Mouse (Mus musculus) testis, adult 2 months (tissue): ENCODE results near the gene Qpctl.

ENCODE experiments used
- CTCF ChIP-seq: fragments of 200-500 bp; IDR thresholded peaks from 2 replicates; pipeline ENCODE4 v1.5.1; 2012; ENCODE audit warnings: low read depth, mild to moderate bottlenecking, inconsistent platforms, low read length, moderate library complexity; ENCODE audit not compliant: control insufficient read depth, insufficient read depth, insufficient replicate concordance
- POLR2A ChIP-seq: fragments of 200-500 bp; IDR thresholded peaks from 2 replicates; pipeline ENCODE4 v1.6.1; 2012; ENCODE audit warnings: low read depth, mild to moderate bottlenecking, inconsistent platforms, low read length, moderate library complexity; ENCODE audit not compliant: control insufficient read depth

- no peak for TF ChIP-seq POLR2A
- TF ChIP-seq CTCF, result no peak
Observed at GRCm38 (mm10) chr7:19097217-19097616, 51.9 kb downstream of the Qpctl start.
